Mouse (Mus musculus) CH12.LX (cell line): ENCODE data around the gene Mrpl51.

Experiments used
- CTCF ChIP-seq, 2 experiments: IDR thresholded peaks in 1 of 2; conservative IDR thresholded peaks in 1 of 2; 2 replicates each; pipeline ENCODE4 v1.5.1; 2011 to 2012; ENCODE audit warnings: low read depth in 2 of 2, low read length in 2 of 2, improper control_type of control experiment in 1 of 2, inconsistent platforms in 1 of 2, mild to moderate bottlenecking in 1 of 2, moderate library complexity in 1 of 2
- EP300 ChIP-seq: IDR thresholded peaks from 2 replicates; pipeline ENCODE4 v1.6.1; 2011; ENCODE audit warnings: low read length, improper control_type of control experiment
- MAX ChIP-seq: IDR thresholded peaks from 2 replicates; pipeline ENCODE4 v1.6.1; 2011; ENCODE audit warnings: low read length, improper control_type of control experiment
- NELFE ChIP-seq: IDR thresholded peaks from 2 replicates; pipeline ENCODE4 v1.6.1; 2011; ENCODE audit warnings: low read depth, low read length, improper control_type of control experiment
- POLR2A ChIP-seq: IDR thresholded peaks from 2 replicates; pipeline ENCODE4 v1.6.1; 2011; ENCODE audit warnings: low read depth, mild to moderate bottlenecking, improper control_type of control experiment, low read length
- USF1 ChIP-seq: IDR thresholded peaks from 2 replicates; pipeline ENCODE4 v1.6.1; 2014; ENCODE audit warnings: low read depth, mild to moderate bottlenecking, inconsistent platforms, low read length, improper control_type of control experiment

DNA sequence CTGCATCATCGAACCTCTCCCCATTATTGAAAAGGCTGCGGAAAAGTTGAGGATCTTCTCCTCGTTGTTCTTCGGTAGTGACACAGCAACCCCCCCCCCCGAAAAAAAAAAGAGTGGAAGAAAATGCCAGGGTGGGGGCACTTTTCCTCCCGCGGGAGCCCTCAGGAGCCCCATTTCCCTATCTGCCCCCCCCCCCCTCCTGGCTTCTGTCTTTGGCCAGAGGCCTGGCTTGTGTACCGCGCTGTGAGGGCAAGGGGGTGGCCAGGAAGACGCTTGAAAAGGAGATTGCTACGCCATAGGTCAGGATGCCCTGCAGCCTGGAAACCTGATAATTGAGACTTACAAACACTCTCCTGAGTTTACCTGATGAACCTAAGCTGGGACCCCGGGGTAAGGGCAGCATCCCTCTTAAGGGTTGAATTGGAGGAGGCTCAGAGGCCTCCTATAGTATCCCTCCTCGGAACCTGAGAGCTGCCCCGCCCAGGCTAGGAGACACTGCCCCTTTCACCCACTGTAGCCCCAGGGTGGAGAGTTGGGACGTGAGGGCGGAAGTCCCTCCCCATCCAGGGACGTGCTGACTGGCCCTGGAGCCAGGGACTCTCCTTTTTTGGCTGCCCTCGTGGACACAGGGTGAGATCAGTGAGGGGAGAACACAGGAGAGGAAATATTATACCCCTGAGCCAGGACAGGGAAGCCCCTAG lies 25.4 kb upstream of the Mrpl51 start, which contains the start of gene Gapdh:
- TF ChIP-seq EP300 (no peak), CTCF (conservative IDR thresholded peaks at IDR 0.05 in 1 of 2, IDR thresholded peaks at IDR 0.05 in 1 of 2; ENCODE audit: low read depth in 2 of 2, low read length in 2 of 2) (no peak), NELFE (peak; percentile 64), MAX (peak; percentile 59; the same call in 1 of the 2 replicates), POLR2A (peak; percentile 74; the same call in 1 of the 2 replicates), USF1 (no peak)
